Mouse (Mus musculus) ES-E14 (cell line): ENCODE measurements at regions not wholly inside any gene's neighbourhood (a gene's known extent, or its start where the extent isn't known, plus 50 kb on each side); places are given as distances from the start of the nearest gene placed in this dataset.

ENCODE experiments used
- CHD2 ChIP-seq: IDR thresholded peaks from 2 replicates; pipeline ENCODE4 v1.6.1; 2014; ENCODE audit warnings: mild to moderate bottlenecking, low read depth, low read length, inconsistent platforms
- HCFC1 ChIP-seq: IDR thresholded peaks from 2 replicates; pipeline ENCODE4 v1.6.1; 2012; ENCODE audit warnings: low read length, inconsistent platforms, borderline replicate concordance; ENCODE audit not compliant: insufficient read depth
- MAFK ChIP-seq: IDR thresholded peaks from 2 replicates; pipeline ENCODE4 v1.6.1; 2014; ENCODE audit warnings: mild to moderate bottlenecking, low read depth, low read length, inconsistent platforms; ENCODE audit not compliant: insufficient read depth
- ZC3H11A ChIP-seq: IDR thresholded peaks from 2 replicates; pipeline ENCODE4 v1.6.1; 2012; ENCODE audit warnings: low read depth, mild to moderate bottlenecking, inconsistent platforms, low read length, borderline replicate concordance
- ZNF384 ChIP-seq: IDR thresholded peaks from 2 replicates; pipeline ENCODE4 v1.6.1; 2012; ENCODE audit warnings: low read depth, low read length, inconsistent platforms

DNA sequence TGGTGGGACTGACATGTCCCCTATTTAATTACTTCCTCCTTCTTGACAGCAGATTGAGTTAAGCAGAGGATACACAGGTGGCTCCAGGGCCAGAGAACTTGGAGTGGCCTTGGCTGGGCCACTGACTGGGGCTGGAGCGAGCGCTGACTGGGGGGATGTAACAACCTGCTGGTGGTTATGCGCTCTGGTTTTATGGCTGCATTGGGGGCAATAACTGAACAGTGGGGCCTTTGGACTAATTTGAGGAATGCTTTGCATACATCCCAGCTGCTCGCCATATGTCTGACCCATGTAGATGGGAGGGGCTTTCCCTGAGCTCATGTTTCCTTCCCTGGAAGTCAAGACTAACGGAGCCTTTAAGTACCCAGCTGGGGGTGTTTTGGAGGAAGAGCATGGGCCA is 163.0 kb downstream of the Mid1ip1 start:
- TF ChIP-seq ZC3H11A = no peak
- TF ChIP-seq HCFC1 = no peak
- no peak for TF ChIP-seq MAFK
- no peak for TF ChIP-seq ZNF384
- TF ChIP-seq CHD2 = no peak
